In genomic region chr3:89715967-89716256, GRCm38 (mm10) we compare ENCODE assay signal across 9 mouse cellular contexts. TPM values are rescaled to one million over a fixed set of nuclear protein-coding genes. Genes with fewer than 3 reads are reported as not detected.
DNase-seq lines count a peak whose midpoint lies in the region; ATAC-seq and TF ChIP-seq lines count a peak whose summit lies in the region.
"Had no signal": no experiment of that assay in that cellular context is flagged by ENCODE, and none has a peak within 500 bp of the region (broad histone marks: within the 10 kb centered on the region; RNA-seq: fewer than 3 reads in every experiment).

No protein-coding gene starts in this region.

- H3K36me3 ChIP-seq in embryonic facial prominence, embryonic 14.5 days (ENCODE audit: control insufficient read depth, insufficient read depth, low read length): no peaks in the 10 kb centered on the region
- no peaks in the 10 kb centered on the region for H3K36me3 ChIP-seq in intestine, embryonic 14.5 days (ENCODE audit: control insufficient read depth, insufficient read depth, low read length)
- no peaks in the 10 kb centered on the region for H3K36me3 ChIP-seq in neural tube, embryonic 12.5 days

- WGBS in embryonic facial prominence, embryonic 14.5 days: 52% methylated on average over 6 of the region's 6 CpGs
- 57% methylated on average over 6 of the region's 6 CpGs for WGBS in intestine, embryonic 14.5 days
- 68% methylated on average over 6 of the region's 6 CpGs for WGBS in neural tube, embryonic 12.5 days

- no peak for TF ChIP-seq CTCF in left cerebral cortex, adult 2 months (IDR thresholded peaks at IDR 0.05)

- peak overlapping the region; percentile 93 for H3K9ac ChIP-seq in embryonic facial prominence, embryonic 14.5 days (ENCODE audit: low read depth, low read length)
- peak overlapping the region; percentile 78 for H3K9ac ChIP-seq in intestine, embryonic 14.5 days (ENCODE audit: low read length)
- H3K9ac ChIP-seq in neural tube, embryonic 12.5 days: peak overlapping the region; percentile 94

- H3K9me3 ChIP-seq in embryonic facial prominence, embryonic 14.5 days (ENCODE audit: control insufficient read depth, low read length): no peaks in the 10 kb centered on the region
- no peaks in the 10 kb centered on the region for H3K9me3 ChIP-seq in intestine, embryonic 14.5 days (ENCODE audit: control insufficient read depth, low read length)
- no peaks in the 10 kb centered on the region for H3K9me3 ChIP-seq in neural tube, embryonic 12.5 days

- no peak for ATAC-seq in embryonic facial prominence, embryonic 14.5 days (ENCODE audit: low read depth)
- no peak for ATAC-seq in intestine, embryonic 14.5 days (replicated peaks; ENCODE audit: low FRiP score, low TSS enrichment, low read depth)
- no peak for ATAC-seq in neural tube, embryonic 12.5 days (ENCODE audit: low FRiP score, low read depth)

- H3K27me3 ChIP-seq in embryonic facial prominence, embryonic 14.5 days (replicated peaks; ENCODE audit: control insufficient read depth, insufficient read depth, low read length): no peaks in the 10 kb centered on the region
- no peaks in the 10 kb centered on the region for H3K27me3 ChIP-seq in intestine, embryonic 14.5 days (replicated peaks; ENCODE audit: control insufficient read depth, insufficient read depth, low read length)
- H3K27me3 ChIP-seq in neural tube, embryonic 12.5 days (replicated peaks): no peaks in the 10 kb centered on the region

- H3K4me1 ChIP-seq in embryonic facial prominence, embryonic 14.5 days (ENCODE audit: control insufficient read depth, insufficient read depth, low read length): peaks cover 6% of the 10 kb centered on the region
- H3K4me1 ChIP-seq in intestine, embryonic 14.5 days (replicated peaks; ENCODE audit: control insufficient read depth, insufficient read depth, low read length): peaks cover 13% of the 10 kb centered on the region
- peaks cover 14% of the 10 kb centered on the region; the same call in 1 of the 2 replicates for H3K4me1 ChIP-seq in neural tube, embryonic 12.5 days

- intact Hi-C loops in left cerebral cortex, adult 2 months (cut with DNase I): loop anchor here (2.0 kb wide), 1 partner anchor 15 kb away; no protein-coding TSS in a partner anchor

- no peak for DNase-seq in left cerebral cortex, adult 2 months (ENCODE audit: extremely low spot score in 1 of 2, low spot score in 2 of 2)
- DNase-seq in left cerebral cortex, adult 8-10 months (ENCODE audit: low spot score in 2 of 2): no peak
- no peak for DNase-seq in embryonic facial prominence, embryonic 14.5 days (ENCODE audit: low spot score)
- no peak for DNase-seq in intestine, embryonic 14.5 days (ENCODE audit: low spot score)
- DNase-seq in right cerebral cortex, postnatal 25 days: no peak
- DNase-seq in urinary bladder, postnatal 10 days (ENCODE audit: low spot score): no peak
- no peak for DNase-seq in embryo, embryonic 10 days (ENCODE audit: low spot score)
- DNase-seq: gastrocnemius, postnatal 14 days had no signal

- H3K4me2 ChIP-seq in embryonic facial prominence, embryonic 14.5 days (ENCODE audit: low read depth, low read length): peak overlapping the region; percentile 89
- peak overlapping the region; percentile 83 for H3K4me2 ChIP-seq in intestine, embryonic 14.5 days (ENCODE audit: low read length)
- peak overlapping the region; percentile 85 for H3K4me2 ChIP-seq in neural tube, embryonic 12.5 days (replicated peaks)

- peak overlapping the region; percentile 92 for H3K27ac ChIP-seq in left cerebral cortex, adult 2 months
- H3K27ac ChIP-seq in embryonic facial prominence, embryonic 14.5 days (replicated peaks; ENCODE audit: low read depth, low read length): no peak overlapping the region
- H3K27ac ChIP-seq in intestine, embryonic 14.5 days (ENCODE audit: low read depth): no peak overlapping the region
- H3K27ac ChIP-seq in neural tube, embryonic 12.5 days: no peak overlapping the region

- H3K4me3 ChIP-seq in left cerebral cortex, adult 2 months: peak overlapping the region; percentile 85
- peak overlapping the region; percentile 88 for H3K4me3 ChIP-seq in embryonic facial prominence, embryonic 14.5 days (ENCODE audit: low read depth, low read length)
- H3K4me3 ChIP-seq in intestine, embryonic 14.5 days (ENCODE audit: low read depth, low read length): peak overlapping the region; percentile 86; the same call in 1 of the 2 replicates
- peak overlapping the region; percentile 96 for H3K4me3 ChIP-seq in neural tube, embryonic 12.5 days

RNA-seq across cellular contexts. Expression of gene Adar, which starts 1.1 kb away (rescaled TPM):
- total RNA-seq in left cerebral cortex, adult 2 months (2021): 100 to 1,000 TPM; 140 to 151 TPM
- 100 to 1,000 TPM; 136 to 145 (median 140) TPM for total RNA-seq in left cerebral cortex, adult 8-10 months (2022)
- polyA plus RNA-seq in embryonic facial prominence, embryonic 14.5 days (2014; fragmentation: Nextera tagmentation; extraction: Ambion mirVana): 10.6 and 11.5 TPM in 2 replicates
- 13.4 and 14.5 TPM in 2 replicates for polyA plus RNA-seq in intestine, embryonic 14.5 days (2014; fragmentation: Nextera tagmentation; extraction: Ambion mirVana)
- 17.8 and 21.7 TPM in 2 replicates for polyA plus RNA-seq in neural tube, embryonic 12.5 days (2016; fragmentation: Nextera tagmentation; extraction: Ambion mirVana)

RNA-seq across cellular contexts. Expression of gene Chrnb2, which starts 48.5 kb away (rescaled TPM):
- total RNA-seq in left cerebral cortex, adult 2 months (2021): 10 to 100 TPM; 29.0 to 29.3 TPM
- total RNA-seq in left cerebral cortex, adult 8-10 months (2022): 10 to 100 TPM; 28.9 to 31.9 (median 30.8) TPM
- polyA plus RNA-seq in embryonic facial prominence, embryonic 14.5 days (2014; fragmentation: Nextera tagmentation; extraction: Ambion mirVana): 1.7 and 1.8 TPM in 2 replicates
- polyA plus RNA-seq in intestine, embryonic 14.5 days (2014; fragmentation: Nextera tagmentation; extraction: Ambion mirVana): 2.6 TPM in 2 replicates
- polyA plus RNA-seq in neural tube, embryonic 12.5 days (2016; fragmentation: Nextera tagmentation; extraction: Ambion mirVana): 26.2 and 28.0 TPM in 2 replicates

RNA-seq across cellular contexts. Expression of gene Ube2q1, which starts 57.5 kb away (rescaled TPM):
- total RNA-seq in left cerebral cortex, adult 2 months (2021): 10 to 100 TPM; 83.9 to 90.7 TPM
- total RNA-seq in left cerebral cortex, adult 8-10 months (2022): 10 to 100 TPM; 78.4 to 83.7 (median 83.2) TPM
- polyA plus RNA-seq in embryonic facial prominence, embryonic 14.5 days (2014; fragmentation: Nextera tagmentation; extraction: Ambion mirVana): 20.4 and 21.7 TPM in 2 replicates
- 21.3 and 21.9 TPM in 2 replicates for polyA plus RNA-seq in intestine, embryonic 14.5 days (2014; fragmentation: Nextera tagmentation; extraction: Ambion mirVana)
- 18.6 and 21.2 TPM in 2 replicates for polyA plus RNA-seq in neural tube, embryonic 12.5 days (2016; fragmentation: Nextera tagmentation; extraction: Ambion mirVana)
